Mouse (Mus musculus): ENCODE measurements around the gene Psg18.
"Not testable (repeated sequence)": the region's sequence is repeated elsewhere in the genome, so short reads cannot be mapped to it uniquely, and the experiment has no call there.

Psg18 gene

DNA sequence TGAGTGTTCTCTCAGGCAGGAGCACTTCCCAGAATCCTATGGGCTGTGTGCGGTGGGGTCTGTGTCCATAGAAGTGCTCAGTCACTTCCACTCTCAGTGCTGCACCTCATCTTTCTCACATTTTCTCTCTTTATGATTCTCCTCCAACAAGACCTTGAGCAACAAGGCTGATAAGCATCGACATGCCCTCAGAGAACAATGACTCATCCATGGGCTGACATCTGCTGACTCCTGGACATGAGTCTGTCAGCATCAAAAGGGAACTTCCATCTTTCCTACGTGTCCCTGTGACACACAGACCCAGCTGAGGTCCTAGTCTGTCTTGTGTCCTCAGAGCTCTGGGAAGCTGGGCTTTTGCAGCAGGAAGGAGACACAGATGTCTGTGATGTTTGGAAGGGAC, at the start of gene Psg18:
Gene Psg18 (minus strand): TSS at position 101 of the 400 bp plus-strand sequence.
- DNase-seq = not testable (repeated sequence)

DNA sequence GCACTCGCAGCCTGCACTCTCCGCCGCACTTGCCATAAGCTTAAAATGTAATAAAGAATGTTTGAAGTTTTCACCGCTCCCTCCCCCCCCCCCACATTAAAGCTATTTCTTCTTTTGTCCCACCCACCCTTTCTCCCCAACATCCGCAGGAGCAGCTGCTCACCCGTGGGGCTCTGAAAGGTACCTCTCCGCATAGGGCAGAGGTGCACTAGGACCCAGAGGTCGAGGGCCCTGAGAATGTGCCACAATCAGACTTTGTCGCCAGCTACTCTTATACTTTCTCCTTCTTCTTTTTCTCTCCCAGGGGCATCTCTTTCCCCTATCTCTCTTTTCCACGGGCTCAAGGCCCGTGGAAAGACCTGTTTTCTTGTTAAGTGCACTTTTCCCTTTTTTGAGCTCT, 48.6 kb upstream of the Psg18 start:
- no peak for DNase-seq

DNA sequence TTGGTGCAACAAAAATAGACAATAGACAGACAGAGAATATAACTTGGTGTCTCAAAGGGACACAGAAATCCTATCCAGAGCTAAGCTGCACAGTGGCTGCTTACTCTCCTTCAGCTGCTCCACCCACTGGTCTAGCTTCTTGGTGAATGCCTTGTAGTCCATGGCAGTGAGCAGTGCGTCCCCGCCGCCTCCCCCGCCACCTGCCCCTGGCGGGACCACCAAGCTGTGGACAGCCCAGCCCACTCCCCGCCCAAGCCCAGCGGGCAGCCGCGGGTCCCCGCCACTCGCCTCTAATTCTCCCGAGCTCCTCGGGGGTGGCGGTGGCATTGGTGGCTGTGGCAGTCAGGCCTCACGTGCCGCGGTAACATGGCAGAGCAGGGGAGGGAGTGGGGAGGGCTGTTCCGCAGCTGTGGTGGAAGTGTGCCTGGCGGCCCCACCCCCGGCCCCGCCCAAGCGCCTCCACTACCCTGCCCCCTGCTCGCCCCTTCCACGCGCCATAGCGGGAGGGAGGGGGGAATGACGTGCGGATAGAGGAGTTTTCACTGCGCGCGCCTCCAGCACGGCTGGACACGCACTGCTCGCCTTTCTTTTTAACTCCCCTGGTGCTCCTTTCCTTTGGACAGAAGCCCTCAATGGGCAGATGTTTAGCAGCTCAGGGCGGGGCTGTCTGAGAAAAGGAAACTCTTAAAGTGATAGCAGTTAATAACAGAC, 47.9 kb upstream of the Psg18 start:
- peak in 1 of 2 experiments; percentile 2 for DNase-seq

DNA sequence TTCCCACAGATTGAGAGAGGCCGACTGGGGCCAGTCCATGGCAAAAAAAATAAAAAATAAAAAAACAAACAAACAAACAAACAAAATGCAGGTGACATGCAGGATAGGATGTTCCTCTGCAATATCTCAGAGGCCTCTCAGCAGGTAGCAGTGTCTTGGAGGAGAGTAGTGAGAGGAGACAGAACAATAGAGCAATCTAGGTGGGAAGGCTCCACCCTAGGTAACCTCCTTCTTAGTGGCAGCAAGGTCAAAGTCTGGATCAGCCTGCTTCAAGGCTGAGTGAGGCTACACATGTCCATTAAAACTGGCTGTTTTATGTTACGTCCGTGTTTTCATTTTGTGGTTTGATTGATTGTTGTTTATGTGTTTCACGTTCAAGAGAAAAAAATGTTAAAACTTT, 36.7 kb upstream of the Psg18 start:
- DNase-seq = not testable (repeated sequence)

DNA sequence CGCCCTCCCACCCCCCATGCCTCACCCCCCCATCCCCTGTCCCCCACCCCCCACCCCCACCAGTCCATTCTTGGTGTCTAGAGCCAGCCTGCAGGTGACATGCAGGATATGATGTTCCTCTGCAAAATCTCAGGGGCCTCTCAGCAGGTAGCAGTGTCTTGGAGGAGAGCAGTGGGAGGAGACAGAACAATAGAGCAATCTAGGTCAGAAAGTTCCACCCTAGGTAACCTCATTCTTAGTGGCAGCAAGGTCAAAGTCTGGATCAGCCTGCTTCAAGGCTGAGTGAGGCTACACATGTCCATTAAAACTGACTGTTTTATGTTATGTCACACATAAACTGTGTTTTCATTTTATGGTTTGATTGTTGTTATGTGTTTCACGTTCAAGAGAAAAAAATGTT, 23.5 kb upstream of the Psg18 start:
- no peak for DNase-seq

DNA sequence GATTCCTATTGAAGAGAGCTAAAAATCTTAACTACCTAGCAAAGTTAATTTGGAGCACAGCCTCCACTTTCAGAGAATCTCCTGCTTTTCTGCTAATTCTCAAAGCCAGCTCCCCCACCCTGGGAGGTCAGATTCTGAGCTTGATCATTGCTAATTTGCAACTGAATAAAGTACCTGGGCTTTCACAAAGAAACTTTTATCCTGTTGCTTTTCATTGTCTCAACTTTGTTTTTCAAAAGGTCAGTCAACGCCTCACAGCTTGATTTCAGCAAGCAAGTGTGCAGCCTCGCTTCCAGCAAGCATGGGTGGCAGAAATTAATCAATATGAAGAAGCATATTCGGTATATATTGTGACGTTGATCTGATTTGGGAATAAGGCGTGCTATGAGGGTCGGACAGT, 19.4 kb downstream of the Psg18 start:
- DNase-seq = not testable (repeated sequence)
